Mouse (Mus musculus): ENCODE data around the gene Ephx3. TPM values are rescaled to one million over a fixed set of nuclear protein-coding genes. Genes with fewer than 3 reads are reported as not detected.

Gene Ephx3
- total and polyA plus RNA-seq, 3 experiments: 1.1 to 2.9 (median 1.3) TPM

DNA sequence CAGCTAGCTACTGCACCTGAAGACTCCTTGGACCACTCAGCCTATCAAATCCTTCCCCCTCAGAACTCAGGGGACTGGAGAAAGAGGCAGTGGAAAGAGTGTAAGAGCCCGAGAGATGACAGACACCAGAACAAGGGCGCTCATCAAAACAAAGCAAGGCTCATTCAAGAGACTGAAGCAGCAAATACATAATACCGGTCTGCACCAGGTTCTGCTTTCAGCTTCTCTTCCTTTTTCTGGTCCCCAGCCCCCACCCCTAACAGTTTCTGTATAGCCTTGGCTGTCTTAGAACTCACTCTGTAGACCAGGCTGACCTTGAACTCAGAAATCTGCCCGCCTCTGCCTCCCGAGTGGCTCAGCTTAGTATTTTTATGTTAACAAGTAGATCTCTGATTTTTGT, 3.7 kb upstream of the Ephx3 start:
- TF ChIP-seq CTCF (IDR thresholded peaks at IDR 0.05) (no peak), EP300 (IDR thresholded peaks at IDR 0.05; ENCODE audit: insufficient read depth, low read depth, low read length) (no peak), POLR2A (IDR thresholded peaks at IDR 0.05; ENCODE audit: insufficient read depth, low read depth, low read length) (no peak)
- Histone ChIP-seq H3K9ac (ENCODE audit: low read depth, low read length) (no peak overlapping the region), H3K4me3 (no peak overlapping the region), H3K79me2 (replicated peaks; ENCODE audit: control insufficient read depth, insufficient read depth, low read length) (no peaks in the 10 kb centered on the region), H3K36me3 (ENCODE audit: control insufficient read depth, insufficient read depth, low read length) (no peaks in the 10 kb centered on the region), H3K27ac (no peak overlapping the region), H3K27me3 (ENCODE audit: control insufficient read depth, insufficient read depth, low read length) (no peaks in the 10 kb centered on the region), H3K4me1 (ENCODE audit: control insufficient read depth, insufficient read depth, low read length) (peaks cover 4% of the 10 kb centered on the region)
- DNase-seq: no peak
- WGBS: 83% methylated on average over 5 of the region's 5 CpGs
- intact Hi-C loops (cut with DNase I): no loop called here

DNA sequence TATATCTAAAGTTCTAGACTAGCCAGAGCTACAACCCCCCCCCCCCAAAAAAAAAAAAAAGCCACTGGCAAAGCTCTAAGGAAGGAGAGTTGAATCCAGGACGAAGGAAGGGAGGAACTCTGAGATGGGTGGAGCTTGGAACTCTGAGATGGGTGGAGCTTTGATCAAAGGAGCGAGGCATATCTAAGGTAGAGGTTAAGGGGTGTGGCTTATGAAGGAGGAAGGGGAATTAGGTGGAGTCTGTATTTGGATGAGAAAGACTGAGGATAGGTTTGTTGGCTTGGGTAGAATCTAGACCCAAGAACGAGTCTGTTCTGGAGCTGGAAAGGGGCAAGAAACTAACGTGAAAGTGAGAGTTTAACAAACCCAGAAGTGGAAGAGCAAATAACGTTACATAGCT, 501 bp upstream of the Ephx3 start:
- no peaks in the 10 kb centered on the region for H3K27me3 ChIP-seq (ENCODE audit: control insufficient read depth, insufficient read depth, low read length)
- intact Hi-C loops (cut with DNase I): no loop called here
- no peak overlapping the region for H3K4me3 ChIP-seq
- no peak overlapping the region for H3K9ac ChIP-seq (ENCODE audit: low read depth, low read length)
- DNase-seq: no peak
- TF ChIP-seq POLR2A (IDR thresholded peaks at IDR 0.05; ENCODE audit: insufficient read depth, low read depth, low read length) (no peak), CTCF (IDR thresholded peaks at IDR 0.05) (no peak), EP300 (IDR thresholded peaks at IDR 0.05; ENCODE audit: insufficient read depth, low read depth, low read length) (no peak)
- no peaks in the 10 kb centered on the region for H3K79me2 ChIP-seq (replicated peaks; ENCODE audit: control insufficient read depth, insufficient read depth, low read length)
- H3K4me1 ChIP-seq (ENCODE audit: control insufficient read depth, insufficient read depth, low read length): peaks cover 4% of the 10 kb centered on the region
- H3K36me3 ChIP-seq (ENCODE audit: control insufficient read depth, insufficient read depth, low read length): no peaks in the 10 kb centered on the region
- 16% methylated on average over 5 of the region's 5 CpGs for WGBS
- H3K27ac ChIP-seq: no peak overlapping the region

DNA sequence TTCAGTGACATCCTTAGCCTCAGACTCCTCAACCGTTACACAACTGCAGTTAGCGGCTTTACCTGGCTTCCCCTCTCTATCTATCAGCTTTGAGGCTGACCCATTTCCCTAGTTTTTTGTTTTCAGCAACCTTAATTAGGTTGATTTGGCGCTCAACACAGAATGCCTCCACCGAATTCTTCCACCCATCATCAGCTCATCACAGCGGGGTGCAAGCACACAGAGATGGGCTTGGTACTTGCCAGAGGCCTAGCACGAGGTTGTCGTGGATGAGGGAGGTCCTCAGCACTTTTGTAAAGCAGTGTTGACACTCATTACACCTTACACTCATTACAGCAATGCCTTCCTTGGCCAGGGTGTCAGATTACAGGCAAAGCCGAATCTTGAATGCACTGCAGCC, 6.3 kb downstream of the Ephx3 start:
- Histone ChIP-seq H3K4me1 (ENCODE audit: control insufficient read depth, insufficient read depth, low read length) (no peaks in the 10 kb centered on the region), H3K79me2 (replicated peaks; ENCODE audit: control insufficient read depth, insufficient read depth, low read length) (no peaks in the 10 kb centered on the region), H3K36me3 (ENCODE audit: control insufficient read depth, insufficient read depth, low read length) (no peaks in the 10 kb centered on the region), H3K4me3 (no peak overlapping the region), H3K27ac (no peak overlapping the region), H3K27me3 (ENCODE audit: control insufficient read depth, insufficient read depth, low read length) (no peaks in the 10 kb centered on the region), H3K9ac (ENCODE audit: low read depth, low read length) (no peak overlapping the region)
- 50% methylated on average over 8 of the region's 8 CpGs for WGBS
- DNase-seq: no peak
- intact Hi-C loops (cut with DNase I): no loop called here
- TF ChIP-seq POLR2A (IDR thresholded peaks at IDR 0.05; ENCODE audit: insufficient read depth, low read depth, low read length): no peak
- TF ChIP-seq EP300 (IDR thresholded peaks at IDR 0.05; ENCODE audit: insufficient read depth, low read depth, low read length): no peak
- TF ChIP-seq CTCF (IDR thresholded peaks at IDR 0.05): no peak

DNA sequence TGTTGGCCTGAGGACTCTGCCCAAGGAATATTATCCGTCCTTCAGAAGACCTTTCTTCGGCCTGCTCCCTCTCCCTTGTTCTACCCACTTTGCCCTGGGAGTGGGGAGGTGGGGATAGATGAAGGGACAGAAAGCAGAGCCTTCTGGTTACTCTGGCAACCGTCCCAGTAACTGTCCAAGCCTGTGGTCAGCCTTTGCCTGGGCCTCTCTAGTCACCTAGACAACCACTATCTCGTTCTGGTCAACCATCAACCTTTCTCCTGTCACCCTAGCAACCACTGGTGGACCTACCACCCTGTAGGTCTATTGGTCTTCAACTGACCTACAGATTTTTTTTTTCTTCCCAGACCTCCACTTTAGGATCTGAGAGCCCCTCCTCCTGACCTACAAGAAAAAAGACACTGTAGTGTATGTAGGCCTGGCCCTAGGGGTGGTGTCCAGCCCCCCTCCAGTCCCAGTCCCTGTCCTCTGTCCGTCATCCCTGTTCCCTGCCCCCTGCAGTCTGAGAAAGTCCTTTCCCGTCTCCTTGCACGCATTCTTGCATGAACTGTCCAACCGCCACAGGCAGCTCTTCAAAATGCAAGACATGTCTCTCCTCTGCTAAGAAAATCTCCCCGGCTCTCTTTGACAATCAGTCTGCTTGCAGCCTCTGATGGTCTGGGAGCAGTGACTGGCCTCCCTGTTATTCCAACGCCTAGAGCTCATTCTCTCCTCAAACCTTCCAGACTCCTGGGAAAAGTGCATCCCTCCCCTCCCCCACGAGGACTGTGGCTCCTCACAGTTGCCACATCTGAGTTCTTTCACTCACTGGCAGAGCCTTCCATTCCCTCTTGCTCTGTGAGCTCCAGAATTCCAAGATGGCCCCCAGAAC, 9.5 kb downstream of the Ephx3 start:
- H3K9ac ChIP-seq (ENCODE audit: low read depth, low read length): no peak overlapping the region
- no peaks in the 10 kb centered on the region for H3K36me3 ChIP-seq (ENCODE audit: control insufficient read depth, insufficient read depth, low read length)
- intact Hi-C loops (cut with DNase I): no loop called here
- H3K4me3 ChIP-seq: no peak overlapping the region
- no peak for TF ChIP-seq EP300 (IDR thresholded peaks at IDR 0.05; ENCODE audit: insufficient read depth, low read depth, low read length)
- no peak for TF ChIP-seq POLR2A (IDR thresholded peaks at IDR 0.05; ENCODE audit: insufficient read depth, low read depth, low read length)
- no peak for TF ChIP-seq CTCF (IDR thresholded peaks at IDR 0.05)
- no peaks in the 10 kb centered on the region for H3K27me3 ChIP-seq (ENCODE audit: control insufficient read depth, insufficient read depth, low read length)
- H3K79me2 ChIP-seq (replicated peaks; ENCODE audit: control insufficient read depth, insufficient read depth, low read length): no peaks in the 10 kb centered on the region
- H3K27ac ChIP-seq: peak overlapping the region; percentile 40
- no peaks in the 10 kb centered on the region for H3K4me1 ChIP-seq (ENCODE audit: control insufficient read depth, insufficient read depth, low read length)
- no peak for DNase-seq
- WGBS: 56% methylated on average over 11 of the region's 11 CpGs

DNA sequence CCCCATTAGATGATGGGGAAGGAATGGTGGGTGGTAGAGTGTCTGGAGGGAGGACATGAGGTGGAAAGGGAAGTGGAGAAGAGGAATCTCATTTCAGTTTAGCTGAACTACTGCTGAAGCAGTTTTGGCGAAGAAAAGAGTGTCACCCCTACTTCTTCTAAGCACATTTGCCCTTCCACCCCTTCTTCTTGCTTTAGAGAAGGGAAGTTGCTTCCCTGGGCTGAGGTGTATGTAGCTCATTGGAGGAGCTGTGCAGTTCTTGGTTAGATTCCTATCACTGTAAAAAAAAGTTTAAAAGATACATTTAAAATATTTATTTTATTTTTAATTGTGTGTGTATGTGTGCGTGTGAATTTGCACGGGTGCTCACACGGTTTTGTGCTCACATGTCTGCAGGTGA, 12.4 kb downstream of the Ephx3 start:
- Histone ChIP-seq H3K27ac (no peak overlapping the region), H3K4me1 (ENCODE audit: control insufficient read depth, insufficient read depth, low read length) (peaks cover 2% of the 10 kb centered on the region), H3K4me3 (no peak overlapping the region), H3K79me2 (replicated peaks; ENCODE audit: control insufficient read depth, insufficient read depth, low read length) (no peaks in the 10 kb centered on the region), H3K36me3 (ENCODE audit: control insufficient read depth, insufficient read depth, low read length) (no peaks in the 10 kb centered on the region), H3K9ac (ENCODE audit: low read depth, low read length) (no peak overlapping the region), H3K27me3 (ENCODE audit: control insufficient read depth, insufficient read depth, low read length) (no peaks in the 10 kb centered on the region)
- intact Hi-C loops (cut with DNase I): no loop called here
- 92% methylated on average over 4 of the region's 4 CpGs for WGBS
- DNase-seq: no peak
- TF ChIP-seq POLR2A (IDR thresholded peaks at IDR 0.05; ENCODE audit: insufficient read depth, low read depth, low read length): no peak
- no peak for TF ChIP-seq EP300 (IDR thresholded peaks at IDR 0.05; ENCODE audit: insufficient read depth, low read depth, low read length)
- TF ChIP-seq CTCF (IDR thresholded peaks at IDR 0.05): no peak

DNA sequence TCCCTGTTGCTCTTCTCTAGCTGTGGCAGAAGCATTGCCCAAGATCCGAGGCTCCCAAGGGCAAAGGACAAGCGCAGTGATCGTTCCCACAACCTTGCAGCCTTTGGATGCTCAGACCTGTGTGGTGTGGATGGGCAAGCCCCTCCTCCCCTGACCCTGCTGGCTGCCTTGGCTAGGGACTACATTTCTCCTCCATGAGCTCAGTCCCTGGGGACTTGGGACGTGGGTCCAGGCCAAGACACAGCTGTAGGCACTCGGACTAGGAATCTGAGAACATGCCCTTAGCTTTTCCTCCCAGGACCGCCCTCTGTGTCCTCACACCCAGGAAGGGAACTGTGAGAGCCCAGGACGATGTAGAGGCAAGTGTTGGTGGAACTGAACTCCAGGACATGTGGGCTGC, 16.2 kb downstream of the Ephx3 start:
- H3K9ac ChIP-seq (ENCODE audit: low read depth, low read length): no peak overlapping the region
- no peaks in the 10 kb centered on the region for H3K27me3 ChIP-seq (ENCODE audit: control insufficient read depth, insufficient read depth, low read length)
- peak overlapping the region; percentile 73 for H3K27ac ChIP-seq
- no peaks in the 10 kb centered on the region for H3K79me2 ChIP-seq (replicated peaks; ENCODE audit: control insufficient read depth, insufficient read depth, low read length)
- H3K4me3 ChIP-seq: no peak overlapping the region
- peaks cover 2% of the 10 kb centered on the region for H3K4me1 ChIP-seq (ENCODE audit: control insufficient read depth, insufficient read depth, low read length)
- intact Hi-C loops (cut with DNase I): no loop called here
- 51% methylated on average over 7 of the region's 7 CpGs for WGBS
- H3K36me3 ChIP-seq (ENCODE audit: control insufficient read depth, insufficient read depth, low read length): no peaks in the 10 kb centered on the region
- TF ChIP-seq CTCF (IDR thresholded peaks at IDR 0.05) (no peak), EP300 (IDR thresholded peaks at IDR 0.05; ENCODE audit: insufficient read depth, low read depth, low read length) (peak; percentile 56; the same call in 1 of the 2 replicates), POLR2A (IDR thresholded peaks at IDR 0.05; ENCODE audit: insufficient read depth, low read depth, low read length) (0 out of 2 replicates have a peak, but pooled peaks have one; percentile 17)
- peak; percentile 81 to 86 for DNase-seq

Measured in heart, adult 2 months (tissue).